Mouse (Mus musculus) hindbrain, embryonic 15.5 days (tissue): ENCODE measurements around the gene Arhgap11a. TPM values are rescaled to one million over a fixed set of nuclear protein-coding genes. Genes with fewer than 3 reads are reported as not detected.

Source experiments
- ATAC-seq: fragments of 200-750 bp; cut with Nextera tagmentation; 2 replicates; pipeline ENCODE4 v1.8.0; 2017; ENCODE audit warnings: low read depth, moderate number of reproducible peaks, moderate TSS enrichment; ENCODE audit not compliant: low FRiP score
- H3K27ac ChIP-seq: fragments of 300-500 bp; sonication (generic); replicated peaks from 2 replicates; pipeline ENCODE4 v1.5.1; 2015; ENCODE audit warnings: mild to moderate bottlenecking, inconsistent platforms
- H3K27me3 ChIP-seq: fragments of 300-500 bp; sonication (generic); 2 replicates; pipeline ENCODE4 v1.6.1; 2015; ENCODE audit warnings: control low read depth, inconsistent platforms
- H3K36me3 ChIP-seq: fragments of 300-500 bp; sonication (generic); 2 replicates; pipeline ENCODE4 v1.6.1; 2015; ENCODE audit warnings: control low read depth, inconsistent platforms
- H3K4me1 ChIP-seq: fragments of 300-500 bp; sonication (generic); replicated peaks from 2 replicates; pipeline ENCODE4 v1.6.1; 2015; ENCODE audit warnings: control low read depth, inconsistent platforms
- H3K4me2 ChIP-seq: fragments of 300-500 bp; sonication (generic); 2 replicates; pipeline ENCODE4 v1.6.1; 2015; ENCODE audit warnings: moderate library complexity, mild to moderate bottlenecking, inconsistent platforms
- H3K4me3 ChIP-seq: fragments of 300-500 bp; sonication (generic); 2 replicates; pipeline ENCODE4 v1.5.1; 2015; ENCODE audit warnings: mild to moderate bottlenecking, inconsistent platforms
- H3K9ac ChIP-seq: fragments of 300-500 bp; sonication (generic); 2 replicates; pipeline ENCODE4 v1.6.1; 2015; ENCODE audit warnings: inconsistent platforms
- H3K9me3 ChIP-seq: fragments of 300-500 bp; sonication (generic); 2 replicates; pipeline ENCODE4 v1.6.1; 2016; ENCODE audit warnings: control low read depth, inconsistent platforms
- WGBS: fragments of 180-500 bp; shearing (Covaris S2); methylation state at CpG from one replicate; pipeline ENCODE4 v1.1.7; 2015; 5-methylcytosine and 5-hydroxymethylcytosine counted together
- polyA plus RNA-seq: library from polyadenylated mRNA; unstranded; fragments of >200 nt; fragmentation: Nextera tagmentation; extraction: Ambion mirVana; gene quantifications from 2 replicates; pipeline ENCODE4 v1.2.1, GENCODE M21; 2015

The Arhgap11a gene
- polyA plus RNA-seq, 1 experiment from 2014 or later, result 6.9 TPM

GRCm38 (mm10) chr2:113839488-113839887, 9.0 kb downstream of the Arhgap11a start:
- H3K4me3 ChIP-seq, result no peak overlapping the region
- WGBS, result 80% methylated on average over 4 of the region's 4 CpGs

GRCm38 (mm10) chr2:113835219-113835618, 13.2 kb downstream of the Arhgap11a start:
- Histone ChIP-seq H3K27me3 (no peaks in the 10 kb centered on the region), H3K27ac (no peak overlapping the region), H3K9ac (no peak overlapping the region), H3K4me1 (no peaks in the 10 kb centered on the region), H3K9me3 (no peaks in the 10 kb centered on the region), H3K4me3 (no peak overlapping the region), H3K4me2 (no peak overlapping the region), H3K36me3 (0 out of 2 replicates have a peak, but pooled peaks cover 2% of the 10 kb centered on the region)
- WGBS, result 91% methylated on average over 3 of the region's 3 CpGs
- no peak for ATAC-seq

More at GRCm38 (mm10) chr2:113839488-113839887, 9.0 kb downstream of the Arhgap11a start:
- no peak overlapping the region for H3K4me2 ChIP-seq
- H3K9ac ChIP-seq, result no peak overlapping the region
- no peak overlapping the region for H3K27ac ChIP-seq
- no peaks in the 10 kb centered on the region for H3K27me3 ChIP-seq
- H3K9me3 ChIP-seq, result no peaks in the 10 kb centered on the region
- H3K36me3 ChIP-seq, result 0 out of 2 replicates have a peak, but pooled peaks cover 2% of the 10 kb centered on the region
- ATAC-seq, result no peak
- no peaks in the 10 kb centered on the region for H3K4me1 ChIP-seq

- ATAC-seq, result peak; percentile 97
- H3K4me1 ChIP-seq, result peaks cover 40% of the 10 kb centered on the region
- no peaks in the 10 kb centered on the region for H3K27me3 ChIP-seq
- no peaks in the 10 kb centered on the region for H3K9me3 ChIP-seq
- 8% methylated on average over 23 of the region's 23 CpGs for WGBS
- no peaks in the 10 kb centered on the region for H3K36me3 ChIP-seq
- H3K4me3 ChIP-seq, result peak within 1 kb of the TSS; percentile 60
- peak within 1 kb of the TSS; percentile 70 for H3K9ac ChIP-seq
- peak within 1 kb of the TSS; percentile 69 for H3K4me2 ChIP-seq
- H3K27ac ChIP-seq, result peak within 1 kb of the TSS; percentile 98
Observed at GRCm38 (mm10) chr2:113828943-113829882, 19.2 kb downstream of the Arhgap11a start, which contains the start of gene Scg5. Gene Scg5, minus strand, starts transcription at chr2:113829121.

GRCm38 (mm10) chr2:113828086-113828942, 20.1 kb downstream of the Arhgap11a start:
- Histone ChIP-seq H3K27me3 (no peaks in the 10 kb centered on the region), H3K27ac (peak overlapping the region; percentile 98), H3K4me1 (peaks cover 40% of the 10 kb centered on the region), H3K4me2 (peak overlapping the region; percentile 69), H3K9me3 (no peaks in the 10 kb centered on the region), H3K36me3 (no peaks in the 10 kb centered on the region), H3K4me3 (peak overlapping the region; percentile 60), H3K9ac (peak overlapping the region; percentile 70)
- WGBS, result 7% methylated on average over 17 of the region's 17 CpGs
- ATAC-seq, result peak; percentile 93

GRCm38 (mm10) chr2:113823909-113824308, 24.6 kb downstream of the Arhgap11a start:
- no peak overlapping the region for H3K9ac ChIP-seq
- no peaks in the 10 kb centered on the region for H3K9me3 ChIP-seq
- H3K4me1 ChIP-seq, result peaks cover 40% of the 10 kb centered on the region
- no peaks in the 10 kb centered on the region for H3K27me3 ChIP-seq
- ATAC-seq, result no peak
- no peak overlapping the region for H3K27ac ChIP-seq
- no peak overlapping the region for H3K4me3 ChIP-seq
- H3K36me3 ChIP-seq, result peaks cover 14% of the 10 kb centered on the region
- H3K4me2 ChIP-seq, result no peak overlapping the region
- 2% methylated on average over 2 of the region's 2 CpGs for WGBS

GRCm38 (mm10) chr2:113822367-113822766, 26.1 kb downstream of the Arhgap11a start:
- H3K9ac ChIP-seq, result no peak overlapping the region

GRCm38 (mm10) chr2:113821176-113821734, 27.2 kb downstream of the Arhgap11a start:
- ATAC-seq, result no peak
- Histone ChIP-seq H3K4me3 (no peak overlapping the region), H3K27me3 (no peaks in the 10 kb centered on the region), H3K4me2 (no peak overlapping the region), H3K36me3 (peaks cover 23% of the 10 kb centered on the region), H3K9me3 (no peaks in the 10 kb centered on the region), H3K9ac (no peak overlapping the region), H3K4me1 (peaks cover 25% of the 10 kb centered on the region), H3K27ac (no peak overlapping the region)
- WGBS, result 90% methylated on average over 12 of the region's 12 CpGs

More at GRCm38 (mm10) chr2:113822367-113822766, 26.1 kb downstream of the Arhgap11a start:
- 91% methylated on average over 8 of the region's 8 CpGs for WGBS
- H3K27me3 ChIP-seq, result no peaks in the 10 kb centered on the region
- H3K4me3 ChIP-seq, result no peak overlapping the region
- H3K27ac ChIP-seq, result no peak overlapping the region
- H3K4me2 ChIP-seq, result no peak overlapping the region
- H3K36me3 ChIP-seq, result peaks cover 16% of the 10 kb centered on the region
- ATAC-seq, result no peak
- H3K9me3 ChIP-seq, result no peaks in the 10 kb centered on the region
- H3K4me1 ChIP-seq, result peaks cover 36% of the 10 kb centered on the region

GRCm38 (mm10) chr2:113820117-113820516, 28.3 kb downstream of the Arhgap11a start:
- Histone ChIP-seq H3K4me3 (no peak overlapping the region), H3K4me1 (peaks cover 14% of the 10 kb centered on the region), H3K4me2 (no peak overlapping the region), H3K9me3 (no peaks in the 10 kb centered on the region), H3K27me3 (no peaks in the 10 kb centered on the region), H3K36me3 (peaks cover 23% of the 10 kb centered on the region), H3K9ac (no peak overlapping the region), H3K27ac (no peak overlapping the region)
- ATAC-seq, result no peak
- 94% methylated on average over 15 of the region's 15 CpGs for WGBS

GRCm38 (mm10) chr2:113817681-113818606, 30.5 kb downstream of the Arhgap11a start:
- ATAC-seq, result peak; percentile 68
- Histone ChIP-seq H3K27ac (0 out of 2 replicates have a peak overlapping the region, but pooled peaks have one; percentile 37), H3K4me3 (no peak overlapping the region), H3K4me1 (peaks cover 5% of the 10 kb centered on the region; the same call in 1 of the 2 replicates), H3K9me3 (no peaks in the 10 kb centered on the region), H3K4me2 (no peak overlapping the region), H3K36me3 (peaks cover 23% of the 10 kb centered on the region), H3K27me3 (no peaks in the 10 kb centered on the region), H3K9ac (no peak overlapping the region)
- WGBS, result 65% methylated on average over 14 of the region's 14 CpGs

GRCm38 (mm10) chr2:113807640-113808039, 40.8 kb downstream of the Arhgap11a start:
- no peak overlapping the region for H3K4me2 ChIP-seq
- no peak overlapping the region for H3K9ac ChIP-seq
- no peaks in the 10 kb centered on the region for H3K9me3 ChIP-seq
- H3K27ac ChIP-seq, result no peak overlapping the region
- no peaks in the 10 kb centered on the region for H3K4me1 ChIP-seq
- ATAC-seq, result no peak
- 28% methylated on average over 9 of the region's 9 CpGs for WGBS
- H3K36me3 ChIP-seq, result peaks cover 3% of the 10 kb centered on the region; the same call in 1 of the 2 replicates
- H3K4me3 ChIP-seq, result no peak overlapping the region
- no peaks in the 10 kb centered on the region for H3K27me3 ChIP-seq
